Mouse (Mus musculus) c-Kit-positive CD71-positive TER-119-negative erythroid progenitor cells, embryonic 14.5 days (primary cell): ENCODE measurements around the gene Nedd9.

ENCODE experiments used
- DNase-seq: peaks from one replicate; pipeline ENCODE4 v3.0.0-alpha.2; 2013; ENCODE audit warnings: low read depth

Gene Nedd9

GRCm38 (mm10) chr13:41486606-41487408, at the start of gene Nedd9:
Gene Nedd9, minus strand, starts transcription at chr13:41487362.
- no peak for DNase-seq

DNA sequence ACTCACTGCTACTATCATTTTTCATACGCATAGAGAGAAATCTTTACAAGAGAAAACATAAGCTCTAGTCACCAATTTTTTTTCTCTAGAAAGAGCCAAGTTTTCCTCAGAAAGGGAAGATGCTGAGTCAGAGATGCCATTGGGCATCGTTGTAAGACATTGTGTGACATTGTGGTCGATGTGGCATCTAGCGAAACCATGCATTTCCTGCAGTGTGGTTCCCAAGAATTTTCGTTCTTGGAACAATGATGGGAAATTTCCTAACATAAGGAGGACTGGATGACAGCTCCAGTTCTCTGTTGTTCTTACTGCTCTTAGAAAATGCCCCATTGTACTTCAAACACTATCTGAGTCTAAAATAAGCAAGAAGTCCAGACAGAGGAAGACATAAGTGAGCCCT, 45.5 kb upstream of the Nedd9 start:
- DNase-seq = no peak

DNA sequence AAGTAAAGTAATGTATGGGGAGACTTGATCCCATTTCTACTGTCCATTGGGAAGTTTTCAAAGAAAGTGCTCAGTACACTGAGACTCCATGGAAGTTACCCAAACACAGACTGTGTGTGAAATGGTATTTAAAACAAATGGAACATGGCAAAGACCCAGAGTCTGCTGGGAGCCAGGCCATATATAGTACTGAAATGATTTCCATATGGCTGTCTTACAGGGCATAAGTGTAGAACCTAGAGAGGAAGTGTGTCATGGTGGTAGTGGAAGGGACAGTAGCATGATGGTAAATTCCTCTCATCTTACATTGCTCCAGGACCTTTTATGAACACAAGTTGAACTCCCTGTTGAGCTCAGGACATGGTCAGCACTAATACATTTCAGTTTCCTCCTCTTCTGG, 43.2 kb upstream of the Nedd9 start:
- DNase-seq = no peak

DNA sequence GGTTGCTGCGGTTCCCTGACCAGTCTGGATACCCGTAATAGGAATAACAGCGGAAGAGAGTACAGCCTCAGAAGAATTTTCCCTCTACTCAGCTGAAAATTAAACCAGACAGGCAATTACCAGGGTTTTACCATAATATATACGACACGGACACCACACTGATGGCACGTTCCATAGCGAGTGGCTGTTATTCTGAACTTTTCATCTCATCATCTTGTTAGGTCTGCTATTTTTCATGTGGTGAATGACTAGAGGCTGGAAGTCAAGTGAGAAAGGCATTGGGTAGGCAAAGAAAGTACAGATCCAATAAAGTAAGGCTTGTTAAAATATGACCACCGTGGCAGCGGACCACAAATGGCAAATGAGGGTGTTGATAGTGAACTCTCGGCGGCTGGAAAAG, 37.0 kb upstream of the Nedd9 start:
- DNase-seq = no peak

DNA sequence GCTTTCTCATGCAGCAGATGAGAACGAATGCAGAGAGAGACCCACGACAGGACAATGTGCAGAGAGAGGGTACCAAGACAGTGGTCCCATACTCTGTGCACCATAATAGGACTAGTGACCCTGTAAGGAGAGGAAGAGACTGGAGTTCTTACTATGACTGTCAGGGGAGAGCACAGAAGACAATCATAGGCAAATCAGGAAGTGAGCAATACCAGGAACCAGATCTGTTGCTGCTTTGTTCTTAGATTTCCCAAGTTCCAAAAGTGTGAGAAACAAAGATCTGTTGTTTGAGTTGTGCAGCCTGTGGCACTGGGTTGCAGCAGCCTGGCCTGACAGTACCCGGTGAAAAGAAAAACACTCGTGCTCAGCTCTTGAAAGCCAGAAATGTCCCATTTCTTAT, 34.1 kb upstream of the Nedd9 start:
- no peak for DNase-seq

DNA sequence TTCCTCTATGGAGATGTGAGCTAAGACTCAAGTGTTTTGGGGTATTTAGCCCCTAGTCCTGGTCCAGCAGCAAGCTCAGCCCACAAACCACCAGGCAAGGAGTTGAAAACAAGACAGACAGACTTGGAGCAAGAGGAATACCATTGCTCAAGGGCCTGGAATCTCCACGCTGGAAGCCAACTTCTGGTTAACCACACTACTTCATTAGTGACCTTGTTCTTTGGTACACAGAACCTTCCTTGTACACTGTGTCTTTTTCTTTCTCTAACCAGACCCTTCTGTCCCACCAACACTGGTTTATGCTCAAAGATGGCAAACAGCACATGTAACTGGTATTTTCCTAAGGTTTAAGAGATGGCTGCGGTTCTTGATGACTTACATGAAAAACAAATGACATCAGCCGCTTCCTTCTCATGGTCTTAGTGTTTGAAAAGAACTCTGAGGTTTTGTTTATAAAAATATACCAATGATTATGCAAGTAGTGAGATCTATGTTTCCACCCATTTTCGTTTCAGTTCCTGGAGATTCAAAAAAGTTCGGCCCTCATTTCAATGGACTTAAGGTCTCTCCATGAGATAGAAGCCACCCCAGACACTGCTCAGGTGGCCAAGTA, 33.5 kb upstream of the Nedd9 start:
- DNase-seq = no peak

GRCm38 (mm10) chr13:41519792-41520191, 32.6 kb upstream of the Nedd9 start:
- no peak for DNase-seq

- no peak for DNase-seq
Measured at GRCm38 (mm10) chr13:41517193-41517592, 30.0 kb upstream of the Nedd9 start.

DNA sequence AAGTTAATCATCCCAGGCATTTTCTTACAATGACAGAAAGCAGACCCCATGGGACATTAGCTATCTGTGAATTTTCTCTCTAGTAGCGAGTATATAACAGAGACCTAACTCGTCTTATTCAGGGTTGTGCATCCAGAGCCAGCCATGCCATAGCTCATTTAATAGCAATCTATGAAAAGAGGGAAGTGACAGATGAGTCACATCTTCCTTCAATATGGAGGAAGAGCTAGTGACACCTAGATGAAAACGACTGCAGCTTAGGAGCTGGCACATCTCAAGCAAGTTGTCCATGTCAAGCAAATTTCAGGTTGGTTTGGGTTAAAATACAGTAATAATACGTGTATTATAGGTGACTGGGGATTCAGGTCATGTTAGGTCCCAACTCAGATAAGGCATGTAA, 28.6 kb upstream of the Nedd9 start:
- DNase-seq = no peak

GRCm38 (mm10) chr13:41514918-41515317, 27.8 kb upstream of the Nedd9 start:
- DNase-seq = no peak

GRCm38 (mm10) chr13:41513456-41513855, 26.3 kb upstream of the Nedd9 start:
- DNase-seq = no peak

DNA sequence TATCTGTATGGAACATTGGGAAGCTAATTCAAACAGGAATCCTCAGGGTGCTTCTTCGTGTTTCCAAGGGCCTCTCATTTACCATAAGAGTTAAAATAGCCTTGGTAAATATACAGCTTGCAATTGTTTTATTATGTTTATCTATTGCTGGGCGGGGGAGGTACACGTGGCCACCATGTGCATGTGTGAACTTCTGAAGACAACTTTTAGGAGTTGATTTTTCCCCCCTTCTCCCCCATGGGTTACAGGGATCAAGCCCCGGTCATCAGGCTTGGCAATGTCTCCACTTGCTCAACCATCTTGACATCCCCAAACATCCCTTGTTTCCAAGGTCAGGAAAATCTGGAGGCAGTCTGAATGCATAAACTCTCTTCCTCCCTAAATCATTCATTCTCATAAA, 25.1 kb upstream of the Nedd9 start:
- no peak for DNase-seq

DNA sequence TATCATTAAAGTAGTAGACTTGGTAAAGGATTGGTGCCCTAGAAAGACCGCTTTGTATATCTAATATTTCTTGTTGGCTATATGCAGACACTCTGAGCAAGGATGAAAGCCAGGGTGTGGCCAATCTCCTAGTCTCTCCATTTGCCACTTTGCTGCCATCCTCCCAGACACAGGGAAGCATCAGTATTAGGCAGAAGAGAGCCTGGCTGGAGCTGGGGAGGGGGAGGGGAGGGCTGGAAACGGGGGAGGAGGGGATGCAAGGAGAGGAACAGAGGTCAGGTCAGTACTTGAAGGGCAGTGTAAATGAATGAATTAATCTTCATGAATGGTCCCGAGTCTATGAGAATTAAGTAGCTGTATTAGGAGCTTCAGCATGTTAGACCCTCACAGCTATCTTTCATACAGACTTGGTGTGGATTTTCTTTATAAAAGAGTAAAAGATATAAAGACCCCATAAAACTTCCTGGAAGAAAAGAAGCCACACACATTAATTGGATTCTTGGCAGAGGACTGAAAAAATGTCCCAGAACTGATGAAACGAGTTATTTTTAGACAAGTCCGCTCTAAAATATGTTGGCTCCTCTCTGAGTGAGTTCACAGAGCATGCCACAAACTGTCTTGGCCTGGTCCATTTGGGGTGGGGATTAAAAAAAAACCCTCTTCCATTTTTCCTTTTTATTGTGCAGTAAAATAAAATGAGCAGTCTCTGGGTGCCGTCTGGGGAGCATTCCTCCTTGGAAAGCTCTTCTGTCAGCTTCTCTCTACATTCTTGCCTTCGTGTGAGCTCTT, 23.7 kb upstream of the Nedd9 start:
- no peak for DNase-seq

DNA sequence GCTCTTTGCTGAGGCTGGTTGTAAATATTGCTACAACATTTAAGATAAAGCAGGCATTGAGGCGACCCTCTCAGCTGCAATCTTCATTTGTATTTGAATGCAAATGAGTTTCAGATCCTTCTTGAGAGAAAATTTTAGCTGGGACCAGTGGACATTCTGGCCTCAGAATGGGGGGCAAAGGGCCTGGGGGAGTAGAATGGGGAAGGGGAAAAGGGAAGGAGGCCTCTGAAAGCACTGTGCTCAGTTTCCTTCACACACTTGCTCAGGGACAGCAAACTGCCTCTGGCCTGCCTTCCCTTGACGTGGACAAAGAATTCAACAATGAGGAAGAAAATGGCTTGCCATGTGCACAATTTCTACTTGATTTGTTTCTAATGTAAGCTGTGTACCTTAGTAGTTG, 18.4 kb upstream of the Nedd9 start:
- DNase-seq = no peak

DNA sequence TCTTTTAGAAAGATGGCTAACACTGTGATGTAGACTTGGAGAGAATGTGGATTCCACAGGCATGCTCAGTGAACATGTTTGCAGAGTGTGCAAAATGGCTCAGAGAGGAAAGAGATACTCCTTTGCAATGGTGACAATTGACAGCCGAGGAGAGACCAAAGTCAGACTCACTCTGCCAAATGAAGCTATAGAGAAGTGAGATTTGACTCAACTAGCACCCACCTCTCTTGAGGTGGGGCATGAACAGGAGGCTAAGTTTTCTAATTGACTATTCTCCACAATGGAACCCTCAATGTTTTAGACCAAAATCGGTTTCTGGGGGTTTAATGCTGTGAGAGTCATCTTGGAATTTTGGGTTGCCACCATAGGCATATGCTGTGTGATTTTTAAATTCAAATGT, 17.8 kb upstream of the Nedd9 start:
- DNase-seq = no peak

DNA sequence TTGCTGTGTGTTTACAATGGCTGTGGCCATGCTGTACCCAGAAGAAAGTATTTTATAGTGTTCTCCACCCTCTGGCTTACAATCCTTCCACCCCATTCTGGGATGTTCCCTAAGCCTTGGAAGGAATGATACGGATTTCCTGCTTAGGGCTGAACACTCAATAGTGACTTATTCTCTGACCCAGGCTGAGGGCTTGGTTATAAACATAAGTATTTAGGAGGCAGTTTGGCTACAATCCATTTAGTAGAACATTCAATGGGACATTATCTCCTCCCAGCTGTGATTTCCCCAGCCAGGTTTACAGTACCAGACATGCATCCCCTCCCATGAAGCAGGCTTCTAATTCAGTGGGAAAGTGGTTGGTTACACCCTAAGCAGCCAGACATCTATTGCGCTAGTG, 17.3 kb upstream of the Nedd9 start:
- no peak for DNase-seq

- no peak for DNase-seq
Measured at GRCm38 (mm10) chr13:41502917-41503301, 15.7 kb upstream of the Nedd9 start.

DNA sequence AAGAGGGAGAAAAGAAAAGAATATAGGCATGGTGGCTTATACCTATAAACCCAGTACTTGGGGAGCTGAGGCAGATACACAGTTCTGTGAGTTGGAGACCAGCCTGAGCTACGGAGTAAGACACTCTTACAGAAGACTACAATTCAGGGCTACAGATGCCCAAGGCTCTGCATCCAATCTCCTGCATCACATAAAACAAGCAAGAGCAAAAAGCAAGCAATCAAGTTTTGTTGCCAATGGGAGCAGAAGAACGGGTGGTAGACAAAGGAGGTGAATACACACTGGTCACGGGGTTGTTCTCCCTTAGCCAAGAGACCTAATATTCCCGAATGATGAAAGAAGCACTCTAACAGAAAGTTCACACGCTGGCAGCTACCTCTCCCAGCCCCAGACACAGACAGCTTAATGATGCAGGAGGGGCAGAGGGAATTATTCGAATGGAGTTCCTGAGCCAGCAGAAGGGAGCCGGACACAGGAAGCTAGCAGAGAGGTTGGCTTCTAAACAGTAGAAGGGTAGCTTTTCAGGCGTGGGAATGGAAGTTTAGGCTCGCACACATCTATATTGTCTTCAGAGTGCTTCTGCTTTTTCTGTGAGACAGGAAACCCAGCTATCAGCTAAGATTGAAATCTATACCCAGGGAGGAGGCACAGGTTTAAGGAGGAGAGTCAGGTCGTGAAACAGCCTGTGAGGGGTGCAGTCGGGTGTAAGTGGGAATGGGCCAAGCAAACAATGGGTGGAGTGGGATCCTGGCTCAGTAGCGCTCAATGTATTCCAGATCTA, 15.2 kb upstream of the Nedd9 start:
- DNase-seq = no peak

GRCm38 (mm10) chr13:41500793-41501192, 13.6 kb upstream of the Nedd9 start:
- no peak for DNase-seq

GRCm38 (mm10) chr13:41498611-41499121, 11.5 kb upstream of the Nedd9 start:
- DNase-seq = no peak

- DNase-seq = no peak
Measured at GRCm38 (mm10) chr13:41494681-41495080, 7.5 kb upstream of the Nedd9 start.
